In genomic region chr11:62455193-62455592, GRCm38 (mm10) we compare ENCODE assay signal across 12 mouse cellular contexts. TPM values are rescaled to one million over a fixed set of nuclear protein-coding genes. Genes with fewer than 3 reads are reported as not detected.
DNase-seq lines count a peak whose midpoint lies in the region; ATAC-seq and TF ChIP-seq lines count a peak whose summit lies in the region.
"Had no signal": no experiment of that assay in that cellular context is flagged by ENCODE, and none has a peak within 500 bp of the region (broad histone marks: within the 10 kb centered on the region; RNA-seq: fewer than 3 reads in every experiment).

No protein-coding gene starts in this region.

- H3K4me3 ChIP-seq in heart, embryonic 13.5 days, result peak overlapping the region; percentile 95
- H3K4me3 ChIP-seq in megakaryocyte, embryonic 14.5 days (replicated peaks), result peak overlapping the region; percentile 98
- no peak overlapping the region; a peak in 1 of 4 replicates for H3K4me3 ChIP-seq in liver, embryonic 14.5 days (ENCODE audit: insufficient read depth in 1 of 2, low read depth in 2 of 2, low read length in 2 of 2)
- H3K4me3 ChIP-seq in stomach, embryonic 16.5 days (replicated peaks; ENCODE audit: low read length), result no peak overlapping the region

- no peak overlapping the region for H3K27ac ChIP-seq in heart, embryonic 13.5 days (replicated peaks)
- H3K27ac ChIP-seq in liver, embryonic 14.5 days, result no peak overlapping the region
- no peak overlapping the region for H3K27ac ChIP-seq in stomach, embryonic 16.5 days (ENCODE audit: low read length)

- peaks cover 14% of the 10 kb centered on the region; the same call in 1 of the 2 replicates for H3K36me3 ChIP-seq in heart, embryonic 13.5 days
- H3K36me3 ChIP-seq in megakaryocyte, embryonic 14.5 days (replicated peaks; ENCODE audit: low read length), result peaks cover 37% of the 10 kb centered on the region
- H3K36me3 ChIP-seq in liver, embryonic 14.5 days (replicated peaks; ENCODE audit: control insufficient read depth, insufficient read depth, low read depth), result no peaks in the 10 kb centered on the region
- H3K36me3 ChIP-seq in stomach, embryonic 16.5 days (ENCODE audit: control insufficient read depth, insufficient read depth, low read length), result no peaks in the 10 kb centered on the region

- TF ChIP-seq CTCF in liver, embryonic 14.5 days (IDR thresholded peaks at IDR 0.05; ENCODE audit: low read depth), result no peak

- H3K9me3 ChIP-seq in heart, embryonic 13.5 days, result no peaks in the 10 kb centered on the region
- H3K9me3 ChIP-seq in megakaryocyte, embryonic 14.5 days, result no peaks in the 10 kb centered on the region
- H3K9me3 ChIP-seq in liver, embryonic 14.5 days (ENCODE audit: control insufficient read depth, low read length), result no peaks in the 10 kb centered on the region
- H3K9me3 ChIP-seq in stomach, embryonic 16.5 days (replicated peaks; ENCODE audit: control insufficient read depth, low read length), result no peaks in the 10 kb centered on the region

- no peak for ATAC-seq in heart, embryonic 13.5 days (ENCODE audit: extremely low read depth, insufficient number of reproducible peaks, low FRiP score, low TSS enrichment)
- ATAC-seq in megakaryocyte, adult 5-6 weeks (ENCODE audit: poor library complexity, severe bottlenecking), result no peak
- ATAC-seq in liver, embryonic 14.5 days (ENCODE audit: insufficient read depth), result no peak
- ATAC-seq in stomach, embryonic 16.5 days (ENCODE audit: insufficient read depth, low FRiP score), result no peak

- H3K4me1 ChIP-seq in heart, embryonic 13.5 days, result peaks cover 26% of the 10 kb centered on the region
- H3K4me1 ChIP-seq in megakaryocyte, embryonic 14.5 days, result peaks cover 33% of the 10 kb centered on the region
- H3K4me1 ChIP-seq in liver, embryonic 14.5 days (replicated peaks; ENCODE audit: control insufficient read depth in 2 of 2, insufficient read depth in 2 of 2, low read length in 1 of 2), result peaks cover 0 to 3% of the 10 kb centered on the region in 2 experiments; a peak in 3 of 4 replicates
- H3K4me1 ChIP-seq in stomach, embryonic 16.5 days (ENCODE audit: control insufficient read depth, insufficient read depth, low read length), result peaks cover 6% of the 10 kb centered on the region

- H3K9ac ChIP-seq in heart, embryonic 13.5 days, result peak overlapping the region; percentile 59; the same call in 1 of the 2 replicates
- H3K9ac ChIP-seq in liver, embryonic 14.5 days (replicated peaks), result no peak overlapping the region
- no peak overlapping the region for H3K9ac ChIP-seq in stomach, embryonic 16.5 days (ENCODE audit: low read length)

- no peak for TF ChIP-seq EP300 in liver, embryonic 14.5 days (IDR thresholded peaks at IDR 0.05; ENCODE audit: low read depth)

- peak overlapping the region; percentile 94 for H3K4me2 ChIP-seq in heart, embryonic 13.5 days
- peak overlapping the region; percentile 89 for H3K4me2 ChIP-seq in liver, embryonic 14.5 days (ENCODE audit: low read depth)
- H3K4me2 ChIP-seq in stomach, embryonic 16.5 days (ENCODE audit: low read depth, low read length), result peak overlapping the region; percentile 82

- no peak for DNase-seq in heart, adult 9 months (ENCODE audit: low spot score in 2 of 2)
- DNase-seq in liver, embryonic 14.5 days (ENCODE audit: low read depth in 3 of 3, low spot score in 3 of 3), result no peak
- DNase-seq in adrenal gland, adult (ENCODE audit: inconsistent age in 2 of 2, low spot score in 1 of 2), result no peak
- no peak for DNase-seq in cerebellum, postnatal 4 days (ENCODE audit: low spot score in 2 of 2)
- DNase-seq: heart, postnatal 36 days; layer of hippocampus, postnatal 36 days; lung, postnatal 4 days; thymus, adult 18-20 months had no signal

- 35% methylated on average over 1 of the region's 1 CpGs for WGBS in heart, embryonic 13.5 days
- 10% methylated on average over 1 of the region's 1 CpGs for WGBS in liver, embryonic 14.5 days (ENCODE audit: insufficient replicate concordance)
- WGBS in stomach, embryonic 16.5 days, result 56% methylated on average over 1 of the region's 1 CpGs

- H3K27me3 ChIP-seq in heart, embryonic 13.5 days (replicated peaks), result no peaks in the 10 kb centered on the region
- H3K27me3 ChIP-seq in megakaryocyte, embryonic 14.5 days (replicated peaks), result no peaks in the 10 kb centered on the region
- H3K27me3 ChIP-seq in liver, embryonic 14.5 days (ENCODE audit: control insufficient read depth, insufficient read depth, low read length), result no peaks in the 10 kb centered on the region
- H3K27me3 ChIP-seq in stomach, embryonic 16.5 days (ENCODE audit: control insufficient read depth, insufficient read depth, low read length), result no peaks in the 10 kb centered on the region

RNA-seq across cellular contexts. Expression of gene Pigl, which starts 3.1 kb away (rescaled TPM):
- polyA plus RNA-seq in heart, embryonic 13.5 days (2015; fragmentation: Nextera tagmentation; extraction: Ambion mirVana), result 8.5 TPM in 2 replicates
- polyA plus RNA-seq in megakaryocyte, embryonic 14.5 days (2012; ENCODE audit: insufficient read depth, low replicate concordance), result 3.4 and 7.5 TPM in 2 replicates
- total RNA-seq in megakaryocyte, adult 5-6 weeks (2015), result 5.7 and 9.2 TPM in 2 replicates
- 1.7 and 2.5 TPM in 2 replicates for total RNA-seq in megakaryocyte, adult 5-6 weeks (2017)
- polyA plus RNA-seq in liver, embryonic 14.5 days (2012; rRNA removed), result 3.5 and 3.9 TPM in 2 replicates
- 4.1 and 4.3 TPM in 2 replicates for polyA plus RNA-seq in liver, embryonic 14.5 days (2014; fragmentation: Nextera tagmentation; extraction: Ambion mirVana)
- polyA plus RNA-seq in stomach, embryonic 16.5 days (2015; fragmentation: Nextera tagmentation; extraction: Ambion mirVana), result 8.5 and 9.5 TPM in 2 replicates

RNA-seq across cellular contexts. Expression of gene Ncor1, which starts 3.1 kb away (rescaled TPM):
- 101 and 107 TPM in 2 replicates for polyA plus RNA-seq in heart, embryonic 13.5 days (2015; fragmentation: Nextera tagmentation; extraction: Ambion mirVana)
- polyA plus RNA-seq in megakaryocyte, embryonic 14.5 days (2012; ENCODE audit: insufficient read depth, low replicate concordance), result 86.7 and 160 TPM in 2 replicates
- total RNA-seq in megakaryocyte, adult 5-6 weeks (2015), result 275 and 280 TPM in 2 replicates
- 213 and 290 TPM in 2 replicates for total RNA-seq in megakaryocyte, adult 5-6 weeks (2017)
- 35.4 and 37.1 TPM in 2 replicates for polyA plus RNA-seq in liver, embryonic 14.5 days (2012; rRNA removed)
- polyA plus RNA-seq in liver, embryonic 14.5 days (2014; fragmentation: Nextera tagmentation; extraction: Ambion mirVana), result 54.3 and 65.3 TPM in 2 replicates
- polyA plus RNA-seq in stomach, embryonic 16.5 days (2015; fragmentation: Nextera tagmentation; extraction: Ambion mirVana), result 45.0 and 52.7 TPM in 2 replicates

Comparison
In these comparisons a context has a peak if more than half of its experiments do, and no peak if none do; other contexts are left out.
1. H3K4me3 ChIP-seq: peak in heart, embryonic 13.5 days (single experiment) and megakaryocyte, embryonic 14.5 days (single experiment); none in liver, embryonic 14.5 days (0 of 2) and stomach, embryonic 16.5 days (single experiment).
2. Peak in every context shown above with its lines, with median percentiles within 50 percentile points of each other: H3K4me2 ChIP-seq.